17 mouse cellular contexts compared by ENCODE assay signal in the genomic region with DNA sequence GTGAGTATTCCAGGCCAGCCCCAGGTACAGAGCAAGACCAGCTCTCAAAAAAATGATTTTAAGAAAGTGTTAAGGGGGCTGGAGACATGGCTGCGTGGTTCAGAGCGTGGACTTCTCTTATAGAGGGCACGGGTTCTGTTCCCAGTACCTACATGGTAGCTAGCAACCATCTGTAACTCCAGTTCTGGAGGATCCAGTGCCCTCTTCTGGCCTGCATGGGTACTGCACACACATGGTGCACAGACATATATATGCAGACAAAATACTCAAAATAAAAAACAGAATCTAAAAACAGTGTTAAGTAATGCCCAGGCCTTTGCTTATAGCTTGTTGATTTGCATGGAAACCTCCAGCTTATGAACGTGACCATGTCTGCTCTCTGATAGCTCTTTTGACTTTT. TPM values are rescaled to one million over a fixed set of nuclear protein-coding genes. Genes with fewer than 3 reads are reported as not detected.
DNase-seq lines count a peak whose midpoint lies in the region; ATAC-seq and TF ChIP-seq lines count a peak whose summit lies in the region.
"Had no signal": no experiment of that assay in that cellular context is flagged by ENCODE, and none has a peak within 500 bp of the region (broad histone marks: within the 10 kb centered on the region; RNA-seq: fewer than 3 reads in every experiment).

No protein-coding gene starts in this region.

- H3K27ac ChIP-seq in hindbrain, postnatal 0 days = no peak overlapping the region
- H3K27ac ChIP-seq in hindbrain, embryonic 12.5 days = no peak overlapping the region
- peak overlapping the region; percentile 32; the same call in 1 of the 2 replicates for H3K27ac ChIP-seq in thymus, adult 2 months (ENCODE audit: control insufficient read depth, insufficient read depth, low read length)
- H3K27ac ChIP-seq: forebrain, embryonic 12.5 days; heart, embryonic 13.5 days; hindbrain, embryonic 14.5 days had no signal

- no peaks in the 10 kb centered on the region for H3K4me1 ChIP-seq in hindbrain, postnatal 0 days (ENCODE audit: insufficient read depth, low read length)
- H3K4me1 ChIP-seq in hindbrain, embryonic 12.5 days = no peaks in the 10 kb centered on the region
- peaks cover 69% of the 10 kb centered on the region for H3K4me1 ChIP-seq in thymus, adult 2 months (replicated peaks; ENCODE audit: control insufficient read depth, insufficient read depth, low read length)
- H3K4me1 ChIP-seq: forebrain, embryonic 12.5 days had no signal

- no peaks in the 10 kb centered on the region for H3K27me3 ChIP-seq in hindbrain, postnatal 0 days (ENCODE audit: insufficient read depth, low read length)
- H3K27me3 ChIP-seq in hindbrain, embryonic 12.5 days = no peaks in the 10 kb centered on the region
- H3K27me3 ChIP-seq in thymus, adult 2 months (ENCODE audit: control insufficient read depth, insufficient read depth, low read length) = no peaks in the 10 kb centered on the region
- H3K27me3 ChIP-seq: forebrain, embryonic 12.5 days; heart, embryonic 13.5 days had no signal

- no peak for ATAC-seq in hindbrain, postnatal 0 days
- no peak for ATAC-seq in hindbrain, embryonic 12.5 days (ENCODE audit: low FRiP score)
- no peak for ATAC-seq in granulocyte monocyte progenitor cell, adult 5-6 weeks (replicated peaks; ENCODE audit: poor library complexity, severe bottlenecking)
- no peak for ATAC-seq in activated CD4-positive, CD25-positive, alpha-beta regulatory T cell, adult 4 months

- TF ChIP-seq CTCF in hindbrain, postnatal 0 days (IDR thresholded peaks at IDR 0.05; ENCODE audit: low read depth) = peak; percentile 13; the same call in 1 of the 2 replicates
- no peak for TF ChIP-seq CTCF in thymus, adult 2 months (IDR thresholded peaks at IDR 0.05; ENCODE audit: borderline replicate concordance, control insufficient read depth, extremely low read depth, insufficient read depth, low read length, poor library complexity)

- H3K36me3 ChIP-seq in hindbrain, postnatal 0 days (ENCODE audit: insufficient read depth, low read length) = no peaks in the 10 kb centered on the region
- no peaks in the 10 kb centered on the region for H3K36me3 ChIP-seq in hindbrain, embryonic 12.5 days
- no peaks in the 10 kb centered on the region for H3K36me3 ChIP-seq in thymus, adult 2 months (ENCODE audit: control insufficient read depth, insufficient read depth, low read length)
- H3K36me3 ChIP-seq: forebrain, embryonic 12.5 days had no signal

- no peak overlapping the region for H3K9ac ChIP-seq in hindbrain, postnatal 0 days (replicated peaks; ENCODE audit: low read length)
- H3K9ac ChIP-seq in hindbrain, embryonic 12.5 days = no peak overlapping the region
- H3K9ac ChIP-seq: forebrain, embryonic 12.5 days; heart, embryonic 13.5 days; hindbrain, embryonic 14.5 days had no signal

- H3K4me2 ChIP-seq in hindbrain, postnatal 0 days (ENCODE audit: low read depth, low read length) = no peak overlapping the region
- no peak overlapping the region for H3K4me2 ChIP-seq in hindbrain, embryonic 12.5 days (replicated peaks)
- H3K4me2 ChIP-seq: forebrain, embryonic 12.5 days; heart, embryonic 13.5 days; hindbrain, embryonic 14.5 days; midbrain, embryonic 11.5 days had no signal

- TF ChIP-seq POLR2A in thymus, adult 2 months (IDR thresholded peaks at IDR 0.05; ENCODE audit: control insufficient read depth, extremely low read depth, insufficient read depth, low read length, poor library complexity) = no peak

- 96% methylated on average over 4 of the region's 4 CpGs for WGBS in hindbrain, postnatal 0 days
- 96% methylated on average over 4 of the region's 4 CpGs for WGBS in hindbrain, embryonic 12.5 days
- WGBS in thymus, adult 2 months = 89% methylated on average over 4 of the region's 4 CpGs

- H3K4me3 ChIP-seq in hindbrain, postnatal 0 days (ENCODE audit: low read length) = no peak overlapping the region
- H3K4me3 ChIP-seq in hindbrain, embryonic 12.5 days = no peak overlapping the region
- no peak overlapping the region for H3K4me3 ChIP-seq in thymus, adult 2 months (ENCODE audit: control insufficient read depth, insufficient read depth, low read length)
- H3K4me3 ChIP-seq: forebrain, embryonic 12.5 days; heart, embryonic 13.5 days; myocyte had no signal

- peaks cover 4% of the 10 kb centered on the region; the same call in 1 of the 2 replicates for H3K9me3 ChIP-seq in hindbrain, postnatal 0 days (ENCODE audit: low read length)
- no peaks in the 10 kb centered on the region for H3K9me3 ChIP-seq in hindbrain, embryonic 12.5 days (replicated peaks)
- H3K9me3 ChIP-seq: forebrain, embryonic 12.5 days; heart, embryonic 13.5 days had no signal

- no peak for DNase-seq in hindbrain, postnatal 0 days (ENCODE audit: low spot score)
- DNase-seq in thymus, adult 2 months = no peak
- DNase-seq in thymus, postnatal 10 days (ENCODE audit: low spot score in 2 of 2) = no peak
- DNase-seq in R1 (ENCODE audit: low read depth, low spot score) = peak; percentile 44
- DNase-seq: adrenal gland, postnatal 36 days; cerebellum, adult 11-12 months; kidney, adult 2 months; lung, postnatal 14 days had no signal

RNA-seq across cellular contexts. Expression of gene Gm11639, which starts 24.9 kb away (rescaled TPM):
- total RNA-seq in hindbrain, postnatal 0 days (2014; rRNA removed) = 0.11 TPM in 1 of 2 replicates, not detected in the other
- 0.05 and 0.43 TPM in 2 replicates for polyA plus RNA-seq in hindbrain, postnatal 0 days (2015; fragmentation: Nextera tagmentation; extraction: Ambion mirVana)
- not detected in 2 replicates for polyA plus RNA-seq in hindbrain, embryonic 12.5 days (2016; fragmentation: Nextera tagmentation; extraction: Ambion mirVana)
- polyA plus RNA-seq in thymus, adult 2 months (2012; rRNA removed) = 0.01 TPM in 1 of 2 replicates, not detected in the other
- not detected in 2 replicates for total RNA-seq in granulocyte monocyte progenitor cell, adult 5-6 weeks (2014; fragmentation: Nextera tagmentation)
- total RNA-seq in granulocyte monocyte progenitor cell, adult 5-6 weeks (2017) = 0.13 TPM in 1 of 2 replicates, not detected in the other
- polyA plus RNA-seq in activated CD4-positive, CD25-positive, alpha-beta regulatory T cell, adult 4 months (2017; shearing (Covaris generic)) = under 1 TPM in 1 of 2 experiments, not detected in 1; 0.06 TPM
- polyA plus RNA-seq: forebrain, embryonic 12.5 days; large intestine, adult 2 months; midbrain, embryonic 11.5 days; myocyte had no signal

RNA-seq across cellular contexts. Expression of gene Itgb3, which starts 52.8 kb away (rescaled TPM):
- 1.7 TPM in 2 replicates for total RNA-seq in hindbrain, postnatal 0 days (2014; rRNA removed)
- polyA plus RNA-seq in hindbrain, postnatal 0 days (2015; fragmentation: Nextera tagmentation; extraction: Ambion mirVana) = 0.82 and 1.0 TPM in 2 replicates
- polyA plus RNA-seq in hindbrain, embryonic 12.5 days (2016; fragmentation: Nextera tagmentation; extraction: Ambion mirVana) = 2.9 and 3.4 TPM in 2 replicates
- polyA plus RNA-seq in thymus, adult 2 months (2012; rRNA removed) = 12.1 and 14.7 TPM in 2 replicates
- total RNA-seq in granulocyte monocyte progenitor cell, adult 5-6 weeks (2014; fragmentation: Nextera tagmentation) = 1.9 and 3.9 TPM in 2 replicates
- 5.5 and 7.2 TPM in 2 replicates for total RNA-seq in granulocyte monocyte progenitor cell, adult 5-6 weeks (2017)
- polyA plus RNA-seq in activated CD4-positive, CD25-positive, alpha-beta regulatory T cell, adult 4 months (2017; shearing (Covaris generic)) = 10 to 100 TPM; 12.8 to 14.3 TPM
